Mouse (Mus musculus): ENCODE measurements around the gene Pla2g3. TPM values are rescaled to one million over a fixed set of nuclear protein-coding genes. Genes with fewer than 3 reads are reported as not detected.
A peak's percentile ranks its signal among the peaks of the same experiment; 100 is the strongest.

The Pla2g3 gene
- polyA plus RNA-seq, 1 experiment from 2014 or later, result 0.33 TPM

DNA sequence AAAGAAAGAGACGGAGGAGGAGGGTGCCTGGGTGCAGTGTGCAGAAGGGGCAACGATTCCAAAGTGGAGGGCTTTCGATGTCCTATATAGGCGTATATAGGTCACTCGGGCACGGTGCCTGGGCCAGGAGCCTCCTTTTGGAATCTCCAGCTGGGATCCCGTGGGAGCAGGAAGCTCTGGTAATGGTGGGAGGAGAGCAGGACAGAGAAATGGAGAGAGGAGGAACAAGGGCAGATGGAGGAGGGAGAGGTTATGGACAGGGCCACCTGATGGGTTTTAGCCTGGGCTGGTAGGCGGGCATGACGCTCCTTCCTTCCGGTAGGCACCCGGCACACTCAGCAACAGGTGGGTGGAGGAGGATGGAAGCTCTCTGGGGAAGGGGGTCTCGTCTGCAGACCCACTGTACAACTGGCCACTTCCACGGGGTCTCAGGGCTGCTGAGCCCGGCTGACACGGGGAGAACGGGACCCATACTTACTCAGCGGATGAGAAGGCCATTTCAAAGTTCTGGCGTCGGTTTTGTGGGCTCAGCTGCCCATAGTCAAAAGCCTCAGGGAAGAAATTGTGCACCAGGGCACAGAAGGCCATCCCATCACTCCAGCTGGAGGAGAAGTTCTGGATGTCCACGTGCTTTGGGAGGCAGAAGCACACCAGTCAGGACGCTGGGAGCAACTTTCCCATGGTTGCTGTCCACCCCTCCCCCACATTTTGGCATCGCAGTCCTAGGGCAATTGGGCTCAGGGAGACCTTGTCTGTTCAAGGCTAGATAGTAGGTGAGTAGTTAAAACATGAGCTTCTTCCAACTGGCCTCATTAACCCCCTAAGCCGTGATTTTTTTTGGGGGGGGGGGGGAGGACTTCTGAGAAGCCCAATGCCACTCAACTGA, 33.5 kb downstream of the Pla2g3 start:
- Histone ChIP-seq H3K9me3 (ENCODE audit: control insufficient read depth, low read length) (no peaks in the 10 kb centered on the region), H3K4me2 (ENCODE audit: low read depth, low read length) (no peak overlapping the region), H3K4me1 (ENCODE audit: control insufficient read depth, insufficient read depth, low read length) (peaks cover 12% of the 10 kb centered on the region), H3K36me3 (ENCODE audit: control insufficient read depth, insufficient read depth, low read length) (peaks cover 13% of the 10 kb centered on the region), H3K4me3 (ENCODE audit: low read length) (no peak overlapping the region), H3K27ac (ENCODE audit: low read length) (no peak overlapping the region), H3K27me3 (replicated peaks; ENCODE audit: control insufficient read depth, insufficient read depth, low read length) (no peaks in the 10 kb centered on the region; the same call in 1 of the 2 replicates), H3K9ac (ENCODE audit: low read depth, low read length) (no peak overlapping the region)
- 88% methylated on average over 23 of the region's 23 CpGs for WGBS
- ATAC-seq, result no peak

DNA sequence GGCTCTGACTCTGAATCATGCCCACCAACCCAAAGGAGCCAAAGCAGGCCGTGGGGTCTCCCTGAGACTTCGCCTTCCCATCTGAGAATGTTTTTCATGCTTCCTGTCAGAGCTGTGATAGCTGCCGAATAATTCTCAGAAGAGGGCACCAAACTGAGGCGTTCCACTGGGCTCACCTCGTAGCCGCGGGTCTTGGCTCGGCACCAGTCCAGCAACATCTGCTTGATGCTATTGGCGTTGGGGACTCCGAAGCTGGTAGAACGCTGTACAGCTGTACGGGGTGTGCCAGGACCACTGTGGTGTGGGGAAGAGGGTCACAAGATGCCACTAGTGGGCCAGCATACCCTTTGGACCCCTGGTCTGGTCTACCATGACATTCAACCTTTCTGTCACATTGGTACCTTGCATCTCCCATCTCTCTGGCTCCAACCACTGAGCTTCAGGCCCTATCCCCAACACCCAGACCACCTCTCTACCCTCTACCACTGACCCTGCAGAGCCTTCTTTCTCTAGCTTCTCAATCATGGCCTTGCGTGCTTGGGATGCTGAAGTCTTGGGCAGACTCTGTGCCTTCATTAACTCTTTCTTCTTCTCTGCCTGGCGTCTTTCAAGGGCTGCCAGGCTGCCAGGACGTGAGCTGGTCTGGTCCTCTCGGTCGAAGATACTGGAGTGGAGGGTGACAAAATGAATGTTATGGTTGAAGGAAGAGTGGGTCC, 34.4 kb downstream of the Pla2g3 start:
- Histone ChIP-seq H3K4me3 (ENCODE audit: low read length) (no peak overlapping the region), H3K9ac (ENCODE audit: low read depth, low read length) (no peak overlapping the region), H3K4me2 (ENCODE audit: low read depth, low read length) (no peak overlapping the region), H3K9me3 (ENCODE audit: control insufficient read depth, low read length) (no peaks in the 10 kb centered on the region), H3K4me1 (ENCODE audit: control insufficient read depth, insufficient read depth, low read length) (peaks cover 3% of the 10 kb centered on the region; the same call in 1 of the 2 replicates), H3K27ac (ENCODE audit: low read length) (no peak overlapping the region), H3K27me3 (replicated peaks; ENCODE audit: control insufficient read depth, insufficient read depth, low read length) (no peaks in the 10 kb centered on the region), H3K36me3 (ENCODE audit: control insufficient read depth, insufficient read depth, low read length) (peaks cover 18% of the 10 kb centered on the region)
- 96% methylated on average over 17 of the region's 17 CpGs for WGBS
- no peak for ATAC-seq

DNA sequence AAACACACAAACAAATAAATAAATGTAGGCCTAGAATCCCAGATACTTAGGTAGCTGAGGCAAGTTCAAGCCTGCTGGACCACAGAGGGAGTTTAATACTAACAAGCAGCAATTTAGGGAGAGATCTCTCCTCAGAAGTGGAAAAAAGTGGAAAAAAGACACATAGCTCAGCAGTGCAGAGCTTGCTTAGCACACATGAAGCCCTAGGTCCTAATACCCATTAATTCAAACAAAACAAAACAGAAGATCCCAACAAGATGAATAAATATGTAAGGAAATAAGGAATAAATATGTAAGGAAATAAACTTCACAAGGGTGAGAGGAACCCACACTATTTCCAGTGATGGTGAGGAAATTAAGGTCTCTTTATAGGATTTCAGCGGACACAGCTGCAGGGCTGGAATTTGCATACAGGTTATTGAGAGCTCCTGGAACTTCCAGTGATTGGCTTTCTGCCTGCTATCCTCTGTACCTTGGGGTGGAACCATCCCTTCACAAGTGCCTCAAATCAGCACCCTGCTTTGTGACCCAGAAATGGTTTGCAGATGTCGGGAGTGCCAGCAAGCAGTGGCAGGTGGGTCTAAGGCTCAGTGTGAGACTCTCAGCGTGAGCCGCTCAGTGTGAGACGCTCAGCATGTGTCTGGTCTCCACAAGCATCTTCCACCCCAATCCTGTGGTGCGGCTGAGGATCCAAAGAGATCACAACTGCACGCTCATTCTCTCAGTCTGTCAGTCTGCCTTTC, 35.9 kb downstream of the Pla2g3 start:
- Histone ChIP-seq H3K27me3 (replicated peaks; ENCODE audit: control insufficient read depth, insufficient read depth, low read length) (no peaks in the 10 kb centered on the region), H3K27ac (ENCODE audit: low read length) (no peak overlapping the region), H3K4me2 (ENCODE audit: low read depth, low read length) (no peak overlapping the region), H3K4me3 (ENCODE audit: low read length) (no peak overlapping the region), H3K36me3 (ENCODE audit: control insufficient read depth, insufficient read depth, low read length) (peaks cover 24% of the 10 kb centered on the region), H3K9me3 (ENCODE audit: control insufficient read depth, low read length) (no peaks in the 10 kb centered on the region), H3K9ac (ENCODE audit: low read depth, low read length) (no peak overlapping the region), H3K4me1 (ENCODE audit: control insufficient read depth, insufficient read depth, low read length) (no peaks in the 10 kb centered on the region)
- ATAC-seq, result no peak
- WGBS, result 89% methylated on average over 7 of the region's 7 CpGs

DNA sequence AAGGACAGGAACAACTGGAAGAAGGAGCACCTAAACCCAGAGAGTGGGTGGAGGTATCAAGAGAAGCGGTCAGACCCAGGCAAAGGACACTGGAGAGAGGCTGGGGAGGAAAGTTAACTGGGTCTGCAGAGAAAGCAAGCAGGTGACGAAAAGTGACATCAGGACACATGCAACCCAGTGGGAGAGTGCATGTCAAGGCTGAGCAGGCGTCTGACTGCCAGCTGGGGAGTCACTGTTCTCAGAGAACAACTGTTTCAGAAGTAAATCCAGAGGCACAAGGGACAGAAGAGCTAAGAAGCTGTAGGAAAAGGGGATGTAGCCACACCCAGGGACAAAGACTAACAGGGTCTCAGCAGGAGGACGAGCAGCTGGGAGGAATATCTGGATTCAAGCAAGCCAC, 37.5 kb downstream of the Pla2g3 start:
- Histone ChIP-seq H3K4me2 (ENCODE audit: low read depth, low read length) (no peak overlapping the region), H3K36me3 (ENCODE audit: control insufficient read depth, insufficient read depth, low read length) (peaks cover 29% of the 10 kb centered on the region), H3K9me3 (ENCODE audit: control insufficient read depth, low read length) (no peaks in the 10 kb centered on the region), H3K9ac (ENCODE audit: low read depth, low read length) (no peak overlapping the region), H3K27ac (ENCODE audit: low read length) (no peak overlapping the region), H3K27me3 (replicated peaks; ENCODE audit: control insufficient read depth, insufficient read depth, low read length) (no peaks in the 10 kb centered on the region), H3K4me1 (ENCODE audit: control insufficient read depth, insufficient read depth, low read length) (no peaks in the 10 kb centered on the region), H3K4me3 (ENCODE audit: low read length) (no peak overlapping the region)
- ATAC-seq, result no peak
- 89% methylated on average over 4 of the region's 4 CpGs for WGBS

DNA sequence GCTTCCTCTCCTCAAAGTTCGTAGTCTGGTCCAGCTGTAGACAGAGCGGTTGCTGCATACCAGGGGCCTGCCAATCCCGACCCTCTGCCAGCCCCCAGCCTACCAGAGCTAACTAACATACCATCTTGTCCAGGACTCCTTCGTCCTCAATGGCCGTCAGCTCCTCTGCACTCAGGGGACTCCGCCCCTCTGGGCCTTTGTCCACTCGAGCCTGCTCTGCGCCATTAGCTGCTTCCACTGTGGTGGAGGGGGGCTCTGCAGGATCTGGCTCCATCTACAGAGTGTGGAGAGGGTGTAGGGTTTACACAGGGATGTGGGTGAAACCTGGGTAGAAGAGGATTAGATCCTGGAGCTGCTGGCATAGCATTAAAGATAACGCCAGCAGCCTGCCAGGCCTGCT, 38.1 kb downstream of the Pla2g3 start:
- Histone ChIP-seq H3K9me3 (ENCODE audit: control insufficient read depth, low read length) (no peaks in the 10 kb centered on the region), H3K9ac (ENCODE audit: low read depth, low read length) (no peak overlapping the region), H3K27ac (ENCODE audit: low read length) (no peak overlapping the region), H3K4me3 (ENCODE audit: low read length) (no peak overlapping the region), H3K4me1 (ENCODE audit: control insufficient read depth, insufficient read depth, low read length) (no peaks in the 10 kb centered on the region), H3K36me3 (ENCODE audit: control insufficient read depth, insufficient read depth, low read length) (peaks cover 31% of the 10 kb centered on the region), H3K4me2 (ENCODE audit: low read depth, low read length) (no peak overlapping the region), H3K27me3 (replicated peaks; ENCODE audit: control insufficient read depth, insufficient read depth, low read length) (no peaks in the 10 kb centered on the region)
- WGBS, result 83% methylated on average over 9 of the region's 9 CpGs
- no peak for ATAC-seq

DNA sequence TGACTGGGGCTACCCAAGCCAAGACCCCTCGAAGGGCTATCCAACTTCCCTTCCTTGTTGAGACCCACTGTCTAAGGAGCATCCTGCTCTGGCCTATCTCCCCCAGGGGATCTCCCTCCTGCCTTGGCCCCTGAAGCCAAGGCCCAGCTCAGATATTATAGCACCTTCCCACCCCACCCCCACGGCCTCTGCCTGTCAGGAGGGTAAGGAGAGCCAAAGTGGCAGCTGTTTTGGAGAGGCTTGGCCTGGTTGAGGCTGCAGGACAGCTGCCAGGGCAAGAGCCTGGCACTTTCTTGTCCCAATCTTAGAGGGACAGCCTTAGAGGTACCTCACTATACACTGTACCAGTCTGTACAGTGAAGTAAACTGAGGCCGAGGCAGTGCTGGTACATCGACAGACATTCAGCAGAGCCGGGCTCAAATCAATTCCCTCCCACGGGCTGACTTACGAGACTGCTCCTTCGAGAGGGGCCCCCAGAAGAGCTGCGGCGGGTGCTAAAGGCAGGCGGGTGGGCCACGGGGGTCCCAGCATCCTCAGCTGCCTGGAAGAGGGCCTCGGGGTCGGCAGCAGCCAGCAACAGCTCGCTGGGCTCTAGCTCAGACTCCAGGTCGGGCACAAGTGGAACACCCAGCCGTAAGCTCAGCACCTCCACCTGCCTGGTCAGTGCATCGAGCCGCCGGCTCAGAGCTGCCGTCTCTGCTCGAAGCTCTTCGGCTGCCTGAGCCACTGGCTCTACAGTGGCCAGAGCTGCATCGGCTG, 39.1 kb downstream of the Pla2g3 start:
- no peak overlapping the region for H3K4me3 ChIP-seq (ENCODE audit: low read length)
- WGBS, result 89% methylated on average over 24 of the region's 24 CpGs
- no peaks in the 10 kb centered on the region for H3K4me1 ChIP-seq (ENCODE audit: control insufficient read depth, insufficient read depth, low read length)
- H3K9me3 ChIP-seq (ENCODE audit: control insufficient read depth, low read length), result no peaks in the 10 kb centered on the region
- no peak overlapping the region for H3K27ac ChIP-seq (ENCODE audit: low read length)
- peaks cover 32% of the 10 kb centered on the region for H3K36me3 ChIP-seq (ENCODE audit: control insufficient read depth, insufficient read depth, low read length)
- no peaks in the 10 kb centered on the region for H3K27me3 ChIP-seq (replicated peaks; ENCODE audit: control insufficient read depth, insufficient read depth, low read length)
- H3K4me2 ChIP-seq (ENCODE audit: low read depth, low read length), result no peak overlapping the region
- no peak for ATAC-seq
- no peak overlapping the region for H3K9ac ChIP-seq (ENCODE audit: low read depth, low read length)

DNA sequence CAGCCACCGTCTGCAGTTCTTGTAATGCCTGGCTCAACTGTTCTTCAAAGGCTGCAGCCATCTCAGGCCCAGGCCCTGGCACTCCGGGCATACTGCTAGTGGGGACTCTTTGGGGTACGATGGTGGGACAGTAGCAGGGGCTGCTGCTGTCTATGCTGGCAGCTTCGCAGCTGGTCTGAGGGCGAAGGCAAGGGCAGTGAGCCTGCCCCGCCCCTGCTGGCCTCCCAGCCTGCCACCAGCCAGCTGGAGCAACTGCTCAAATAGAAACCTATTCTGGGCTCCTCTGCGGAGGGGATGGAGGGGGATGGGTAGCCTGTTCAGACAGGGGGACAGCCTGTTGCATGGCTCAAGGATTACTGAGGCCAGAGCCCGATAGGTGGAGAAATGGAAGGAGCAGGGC, 39.7 kb downstream of the Pla2g3 start:
- H3K4me2 ChIP-seq (ENCODE audit: low read depth, low read length), result no peak overlapping the region
- H3K27ac ChIP-seq (ENCODE audit: low read length), result no peak overlapping the region
- no peaks in the 10 kb centered on the region for H3K27me3 ChIP-seq (replicated peaks; ENCODE audit: control insufficient read depth, insufficient read depth, low read length)
- peaks cover 33% of the 10 kb centered on the region for H3K36me3 ChIP-seq (ENCODE audit: control insufficient read depth, insufficient read depth, low read length)
- H3K9me3 ChIP-seq (ENCODE audit: control insufficient read depth, low read length), result no peaks in the 10 kb centered on the region
- H3K9ac ChIP-seq (ENCODE audit: low read depth, low read length), result peak overlapping the region; percentile 30; the same call in 1 of the 2 replicates
- H3K4me1 ChIP-seq (ENCODE audit: control insufficient read depth, insufficient read depth, low read length), result no peaks in the 10 kb centered on the region
- 85% methylated on average over 8 of the region's 8 CpGs for WGBS
- ATAC-seq, result no peak
- H3K4me3 ChIP-seq (ENCODE audit: low read length), result no peak overlapping the region

DNA sequence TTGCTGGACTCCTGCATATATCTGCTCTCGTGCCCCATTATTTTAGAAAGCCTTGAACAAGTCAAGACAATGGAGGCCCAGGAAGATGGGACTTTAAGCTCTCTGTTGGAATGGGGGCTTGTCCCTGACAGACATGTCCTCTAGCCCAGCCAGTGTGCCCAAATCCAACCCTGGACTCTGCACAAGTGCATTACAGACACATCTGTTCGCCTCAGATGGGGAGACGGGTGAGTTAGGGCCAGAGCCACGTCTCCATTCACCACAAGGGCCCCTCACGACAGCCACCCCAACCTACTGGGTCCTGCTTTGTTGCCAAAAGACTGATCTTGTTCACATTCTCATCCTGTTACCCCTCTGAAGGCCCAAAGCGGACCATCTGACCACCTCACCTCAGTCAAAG, 40.1 kb downstream of the Pla2g3 start:
- Histone ChIP-seq H3K4me3 (ENCODE audit: low read length) (no peak overlapping the region), H3K4me2 (ENCODE audit: low read depth, low read length) (no peak overlapping the region), H3K4me1 (ENCODE audit: control insufficient read depth, insufficient read depth, low read length) (no peaks in the 10 kb centered on the region), H3K36me3 (ENCODE audit: control insufficient read depth, insufficient read depth, low read length) (peaks cover 33% of the 10 kb centered on the region), H3K9ac (ENCODE audit: low read depth, low read length) (no peak overlapping the region), H3K27ac (ENCODE audit: low read length) (no peak overlapping the region), H3K9me3 (ENCODE audit: control insufficient read depth, low read length) (no peaks in the 10 kb centered on the region), H3K27me3 (replicated peaks; ENCODE audit: control insufficient read depth, insufficient read depth, low read length) (no peaks in the 10 kb centered on the region)
- 92% methylated on average over 6 of the region's 6 CpGs for WGBS
- no peak for ATAC-seq

Measured in intestine, embryonic 16.5 days (tissue).